ENCODE assay signal across 23 mouse cellular contexts in genomic region chr17:73514258-73514657, GRCm38 (mm10).
"Had no signal": no experiment of that assay in that cellular context is flagged by ENCODE, and none has a peak within 500 bp of the region (broad histone marks: within the 10 kb centered on the region; RNA-seq: fewer than 3 reads in every experiment).

No protein-coding gene starts in this region.

- DNase-seq: kidney, adult 9 months; kidney, postnatal 25 days; layer of hippocampus, adult 9-11 months; liver; lung, adult 18-20 months; lung, postnatal 10 days; lung, postnatal 36 days; retina, postnatal 1 day; right cerebral cortex, postnatal 25 days; spleen, adult 18-20 months; thymus, postnatal 25 days had no signal

- H3K27ac ChIP-seq: kidney, postnatal 0 days; layer of hippocampus, adult 2 months; limb, embryonic 10.5 days; limb, embryonic 13.5 days; liver, embryonic 12.5 days; liver, embryonic 15.5 days; lung, embryonic 15.5 days; midbrain, embryonic 13.5 days; neural tube, embryonic 13.5 days; stomach, embryonic 15.5 days had no signal

- H3K9me3 ChIP-seq: limb, embryonic 10.5 days; limb, embryonic 13.5 days; liver, embryonic 12.5 days; liver, embryonic 15.5 days; lung, embryonic 15.5 days; midbrain, embryonic 13.5 days; neural tube, embryonic 13.5 days; stomach, embryonic 15.5 days had no signal

- H3K9ac ChIP-seq: limb, embryonic 13.5 days; liver, embryonic 12.5 days; liver, embryonic 15.5 days; lung, embryonic 15.5 days; midbrain, embryonic 13.5 days; neural tube, embryonic 13.5 days; stomach, embryonic 15.5 days had no signal

- H3K27me3 ChIP-seq: limb, embryonic 13.5 days; liver, embryonic 12.5 days; liver, embryonic 15.5 days; lung, embryonic 15.5 days; midbrain, embryonic 13.5 days; neural tube, embryonic 13.5 days; stomach, embryonic 15.5 days had no signal

- H3K4me2 ChIP-seq: limb, embryonic 13.5 days; liver, embryonic 12.5 days; liver, embryonic 15.5 days; lung, embryonic 15.5 days; midbrain, embryonic 13.5 days; neural tube, embryonic 13.5 days; stomach, embryonic 15.5 days had no signal

- H3K36me3 ChIP-seq: limb, embryonic 10.5 days; limb, embryonic 13.5 days; liver, embryonic 12.5 days; liver, embryonic 15.5 days; lung, embryonic 15.5 days; midbrain, embryonic 13.5 days; stomach, embryonic 15.5 days had no signal

- ATAC-seq: liver, embryonic 12.5 days; midbrain, embryonic 13.5 days; midbrain, embryonic 16.5 days had no signal

- H3K4me1 ChIP-seq: limb, embryonic 10.5 days; limb, embryonic 13.5 days; liver, embryonic 12.5 days; liver, embryonic 15.5 days; lung, embryonic 15.5 days; neural tube, embryonic 13.5 days; stomach, embryonic 15.5 days had no signal

- H3K4me3 ChIP-seq: layer of hippocampus, adult 2 months; limb, embryonic 10.5 days; limb, embryonic 13.5 days; liver, embryonic 12.5 days; liver, embryonic 15.5 days; lung, embryonic 15.5 days; midbrain, embryonic 13.5 days; myocyte; neural tube, embryonic 13.5 days; stomach, embryonic 15.5 days had no signal
